Mouse (Mus musculus): ENCODE measurements around the gene Gnl3.

DNA sequence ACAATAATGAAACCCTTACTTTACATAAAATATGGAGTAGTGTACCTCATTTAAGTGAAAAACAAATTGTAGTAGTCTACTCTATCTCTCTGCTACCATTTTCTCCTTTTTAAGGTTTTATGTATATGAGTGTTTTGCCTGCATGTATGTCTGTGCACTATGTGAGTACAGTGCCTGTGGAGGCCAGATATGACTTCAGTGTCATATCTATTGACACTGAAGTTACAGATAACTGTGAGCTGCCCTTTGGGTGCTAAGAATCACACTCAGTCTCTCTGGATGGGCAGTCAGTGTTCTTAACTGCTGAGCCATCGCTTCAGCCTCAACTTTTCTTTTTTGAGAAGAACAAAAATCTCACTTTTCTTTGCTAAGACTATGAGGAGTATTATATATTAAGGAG, 26.9 kb upstream of the Gnl3 start:
- TF ChIP-seq CTCF (conservative IDR thresholded peaks at IDR 0.05; ENCODE audit: low read length): no peak
- no peak for TF ChIP-seq NANOG (IDR thresholded peaks at IDR 0.05; ENCODE audit: borderline replicate concordance, low read length)
- TF ChIP-seq POU5F1 (IDR thresholded peaks at IDR 0.05; ENCODE audit: borderline replicate concordance, low read length): no peak

Measured in E14TG2a.4 (cell line).